Mouse (Mus musculus) cerebellum, adult 2 months (tissue): ENCODE measurements at regions not wholly inside any gene's neighbourhood (a gene's known extent, or its start where the extent isn't known, plus 50 kb on each side); places are given as distances from the start of the nearest gene placed in this dataset.

ENCODE experiments used
- CTCF ChIP-seq: fragments of 200-500 bp; IDR thresholded peaks from 2 replicates; pipeline ENCODE4 v1.5.1; 2011; ENCODE audit warnings: low read depth, mild to moderate bottlenecking, control low read depth, low read length, moderate library complexity, borderline replicate concordance; ENCODE audit not compliant: insufficient read depth
- POLR2A ChIP-seq: fragments of 200-500 bp; IDR thresholded peaks from 2 replicates; pipeline ENCODE4 v1.6.1; 2011; ENCODE audit warnings: low read length, control low read depth, borderline replicate concordance; ENCODE audit not compliant: insufficient read depth

DNA sequence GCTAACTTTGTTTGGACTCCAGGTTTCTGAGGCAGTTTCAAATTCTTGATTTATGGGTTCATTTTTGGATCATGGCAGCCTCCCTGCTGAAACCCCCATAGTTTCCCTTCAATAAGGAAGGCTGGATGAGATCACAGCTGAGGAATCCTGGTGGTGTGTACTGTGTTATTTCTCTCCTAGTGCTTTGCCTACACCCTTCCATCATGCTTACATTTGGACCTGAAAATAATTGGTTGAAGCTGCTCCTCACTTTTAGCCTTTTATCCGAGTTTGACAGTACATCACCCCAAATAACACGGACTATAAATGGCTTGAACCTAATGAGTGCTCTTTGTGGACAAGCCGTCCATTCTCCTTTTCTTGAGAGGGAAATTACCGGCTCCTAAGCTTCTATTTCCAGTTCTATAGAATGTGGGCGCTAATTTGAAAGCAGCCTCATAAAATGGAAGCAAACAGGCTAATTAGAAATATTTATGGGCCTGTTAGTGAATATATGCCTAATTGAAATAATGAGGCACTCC is 122.5 kb upstream of the Nrsn1 start:
- TF ChIP-seq POLR2A (no peak), CTCF (no peak)
